Mouse (Mus musculus): ENCODE data around the gene Gstt1. TPM values are rescaled to one million over a fixed set of nuclear protein-coding genes. Genes with fewer than 3 reads are reported as not detected.

Gstt1 gene
- polyA plus RNA-seq, 1 experiment from 2014 or later, result 19.7 TPM

GRCm38 (mm10) chr10:75743369-75743768 lies 55.0 kb downstream of the Gstt1 start:
- Histone ChIP-seq H3K27ac (ENCODE audit: low read length) (no peak overlapping the region), H3K4me3 (ENCODE audit: low read length) (no peak overlapping the region), H3K4me1 (ENCODE audit: insufficient read depth, low read length) (no peaks in the 10 kb centered on the region), H3K36me3 (ENCODE audit: insufficient read depth, low read length) (peaks cover 61% of the 10 kb centered on the region), H3K9me3 (ENCODE audit: low read length) (no peaks in the 10 kb centered on the region), H3K4me2 (replicated peaks; ENCODE audit: low read depth, low read length) (no peak overlapping the region), H3K9ac (replicated peaks; ENCODE audit: low read length) (no peak overlapping the region), H3K27me3 (ENCODE audit: insufficient read depth, low read length) (no peaks in the 10 kb centered on the region)
- 93% methylated on average over 12 of the region's 12 CpGs for WGBS
- ATAC-seq (ENCODE audit: low FRiP score, low TSS enrichment), result no peak

- H3K9ac ChIP-seq (replicated peaks; ENCODE audit: low read length), result no peak overlapping the region
- no peaks in the 10 kb centered on the region for H3K4me1 ChIP-seq (ENCODE audit: insufficient read depth, low read length)
- H3K36me3 ChIP-seq (ENCODE audit: insufficient read depth, low read length), result peaks cover 47% of the 10 kb centered on the region
- no peak overlapping the region for H3K4me2 ChIP-seq (replicated peaks; ENCODE audit: low read depth, low read length)
- H3K27me3 ChIP-seq (ENCODE audit: insufficient read depth, low read length), result no peaks in the 10 kb centered on the region
- no peaks in the 10 kb centered on the region for H3K9me3 ChIP-seq (ENCODE audit: low read length)
- WGBS, result 94% methylated on average over 3 of the region's 3 CpGs
- no peak overlapping the region for H3K4me3 ChIP-seq (ENCODE audit: low read length)
- H3K27ac ChIP-seq (ENCODE audit: low read length), result no peak overlapping the region
- no peak for ATAC-seq (ENCODE audit: low FRiP score, low TSS enrichment)
Measured at GRCm38 (mm10) chr10:75740866-75741265, 57.5 kb downstream of the Gstt1 start.

Other genes with a start within 250 kb of the Gstt1 start
- 3.3 and 3.8 TPM in 2 replicates for gene Lrrc75b, start 238.3 kb downstream of the Gstt1 start, polyA plus RNA-seq (2015; fragmentation: Nextera tagmentation; extraction: Ambion mirVana)
- 244 and 292 TPM in 2 replicates for gene Ggt1, start 237.0 kb downstream of the Gstt1 start, polyA plus RNA-seq (2015; fragmentation: Nextera tagmentation; extraction: Ambion mirVana)
- gene Ggt5, start 209.2 kb downstream of the Gstt1 start, polyA plus RNA-seq (2015; fragmentation: Nextera tagmentation; extraction: Ambion mirVana), result 6.4 and 9.5 TPM in 2 replicates
- gene Susd2, start 154.6 kb downstream of the Gstt1 start, polyA plus RNA-seq (2015; fragmentation: Nextera tagmentation; extraction: Ambion mirVana), result 32.4 and 34.2 TPM in 2 replicates
- gene Cabin1, start 34.2 kb downstream of the Gstt1 start, polyA plus RNA-seq (2015; fragmentation: Nextera tagmentation; extraction: Ambion mirVana), result 34.0 and 34.9 TPM in 2 replicates
- gene Ddt, start 25.2 kb downstream of the Gstt1 start, polyA plus RNA-seq (2015; fragmentation: Nextera tagmentation; extraction: Ambion mirVana), result 80.2 and 86.9 TPM in 2 replicates
- gene Gm20441, start 17.6 kb downstream of the Gstt1 start, polyA plus RNA-seq (2015; fragmentation: Nextera tagmentation; extraction: Ambion mirVana), result 0.59 TPM in 1 of 2 replicates, not detected in the other
- 54.8 and 56.5 TPM in 2 replicates for gene Gstt3, start 17.2 kb downstream of the Gstt1 start, polyA plus RNA-seq (2015; fragmentation: Nextera tagmentation; extraction: Ambion mirVana)
- not detected in 2 replicates for gene Gstt4, start 24.0 kb upstream of the Gstt1 start, polyA plus RNA-seq (2015; fragmentation: Nextera tagmentation; extraction: Ambion mirVana)
- 53.0 and 56.2 TPM in 2 replicates for gene Gstt2, start 38.8 kb upstream of the Gstt1 start, polyA plus RNA-seq (2015; fragmentation: Nextera tagmentation; extraction: Ambion mirVana)
- gene Mif, start 61.7 kb upstream of the Gstt1 start, polyA plus RNA-seq (2015; fragmentation: Nextera tagmentation; extraction: Ambion mirVana), result 2,002 and 2,111 TPM in 2 replicates
- 4.0 and 4.4 TPM in 2 replicates for gene Derl3, start 94.8 kb upstream of the Gstt1 start, polyA plus RNA-seq (2015; fragmentation: Nextera tagmentation; extraction: Ambion mirVana)
- 239 and 250 TPM in 2 replicates for gene Smarcb1, start 123.0 kb upstream of the Gstt1 start, polyA plus RNA-seq (2015; fragmentation: Nextera tagmentation; extraction: Ambion mirVana)
- gene Chchd10, start 134.5 kb upstream of the Gstt1 start, polyA plus RNA-seq (2015; fragmentation: Nextera tagmentation; extraction: Ambion mirVana), result 198 and 237 TPM in 2 replicates
- gene Mmp11, start 137.9 kb upstream of the Gstt1 start, polyA plus RNA-seq (2015; fragmentation: Nextera tagmentation; extraction: Ambion mirVana), result 62.1 and 70.5 TPM in 2 replicates
- gene Gm867, start 142.1 kb upstream of the Gstt1 start, polyA plus RNA-seq (2015; fragmentation: Nextera tagmentation; extraction: Ambion mirVana), result 0.40 and 0.50 TPM in 2 replicates
- gene Vpreb3, start 144.5 kb upstream of the Gstt1 start, polyA plus RNA-seq (2015; fragmentation: Nextera tagmentation; extraction: Ambion mirVana), result 0.72 and 1.9 TPM in 2 replicates
- gene Gm5134, start 155.9 kb upstream of the Gstt1 start, polyA plus RNA-seq (2015; fragmentation: Nextera tagmentation; extraction: Ambion mirVana), result not detected in 2 replicates
- gene Zfp280b, start 234.1 kb upstream of the Gstt1 start, polyA plus RNA-seq (2015; fragmentation: Nextera tagmentation; extraction: Ambion mirVana), result 22.9 and 25.1 TPM in 2 replicates